Mouse (Mus musculus) forebrain, embryonic 10.5 days (tissue): ENCODE results near the gene Etv6. TPM values are rescaled to one million over a fixed set of nuclear protein-coding genes. Genes with fewer than 3 reads are reported as not detected.

Experiments used
- DNase-seq: peaks from one replicate; pipeline ENCODE4 v3.0.0-alpha.2; 2017; ENCODE audit warnings: low spot score; ENCODE audit errors: extremely low spot score
- H3K27ac ChIP-seq: fragments of 300-500 bp; sonication (generic); 2 replicates; pipeline ENCODE4 v1.5.1; 2016; ENCODE audit warnings: mild to moderate bottlenecking
- H3K27me3 ChIP-seq: fragments of 300-500 bp; sonication (generic); 2 replicates; pipeline ENCODE4 v1.6.1; 2016; ENCODE audit warnings: mild to moderate bottlenecking; ENCODE audit not compliant: poor library complexity, severe bottlenecking
- H3K36me3 ChIP-seq: fragments of 300-500 bp; sonication (generic); replicated peaks from 2 replicates; pipeline ENCODE4 v1.6.1; 2016; ENCODE audit warnings: mild to moderate bottlenecking, moderate library complexity
- H3K4me1 ChIP-seq: fragments of 300-500 bp; sonication (generic); 2 replicates; pipeline ENCODE4 v1.6.1; 2016
- H3K4me3 ChIP-seq: fragments of 300-500 bp; sonication (generic); 2 replicates; pipeline ENCODE4 v1.5.1; 2016; ENCODE audit warnings: mild to moderate bottlenecking, moderate library complexity
- H3K9me3 ChIP-seq: fragments of 300-500 bp; sonication (generic); 2 replicates; pipeline ENCODE4 v1.6.1; 2016; ENCODE audit warnings: mild to moderate bottlenecking, moderate library complexity
- WGBS: fragments of 180-500 bp; shearing (Covaris S2); methylation state at CpG from one replicate; pipeline ENCODE4 v1.1.7; 2016; 5-methylcytosine and 5-hydroxymethylcytosine counted together
- polyA plus RNA-seq: library from polyadenylated mRNA; unstranded; fragments of >200 nt; fragmentation: Nextera tagmentation; extraction: Ambion mirVana; gene quantifications from 2 replicates; pipeline ENCODE4 v1.2.1, GENCODE M21; 2016

Gene Etv6
- polyA plus RNA-seq, 1 experiment from 2014 or later = 16.2 TPM

DNA sequence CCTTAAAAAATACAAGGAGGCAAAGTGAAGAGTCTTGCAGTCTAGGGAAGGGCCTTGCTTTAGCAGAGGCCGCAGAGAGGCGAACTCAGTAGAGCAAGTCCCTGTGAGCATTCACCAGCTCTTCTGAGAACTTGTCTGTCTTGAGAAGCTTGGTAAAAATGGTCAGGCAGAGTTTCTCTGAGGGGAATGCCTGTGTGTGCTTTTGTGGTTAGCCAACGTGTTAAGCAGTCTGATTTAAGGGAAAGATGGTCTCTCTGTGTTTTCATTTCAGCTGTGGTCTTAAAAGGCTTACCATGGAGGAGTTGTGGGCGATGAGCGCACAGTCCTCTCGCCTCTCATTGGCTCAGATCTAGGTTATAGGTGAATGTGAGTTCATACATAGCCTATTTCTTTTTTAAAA, 12.5 kb downstream of the Etv6 start:
- WGBS = 94% methylated on average over 6 of the region's 6 CpGs
- Histone ChIP-seq H3K4me1 (peaks cover 49% of the 10 kb centered on the region), H3K36me3 (peaks cover 50% of the 10 kb centered on the region), H3K27me3 (no peaks in the 10 kb centered on the region), H3K4me3 (no peak overlapping the region), H3K27ac (no peak overlapping the region), H3K9me3 (peaks cover 4% of the 10 kb centered on the region; the same call in 1 of the 2 replicates)
- DNase-seq = no peak

DNA sequence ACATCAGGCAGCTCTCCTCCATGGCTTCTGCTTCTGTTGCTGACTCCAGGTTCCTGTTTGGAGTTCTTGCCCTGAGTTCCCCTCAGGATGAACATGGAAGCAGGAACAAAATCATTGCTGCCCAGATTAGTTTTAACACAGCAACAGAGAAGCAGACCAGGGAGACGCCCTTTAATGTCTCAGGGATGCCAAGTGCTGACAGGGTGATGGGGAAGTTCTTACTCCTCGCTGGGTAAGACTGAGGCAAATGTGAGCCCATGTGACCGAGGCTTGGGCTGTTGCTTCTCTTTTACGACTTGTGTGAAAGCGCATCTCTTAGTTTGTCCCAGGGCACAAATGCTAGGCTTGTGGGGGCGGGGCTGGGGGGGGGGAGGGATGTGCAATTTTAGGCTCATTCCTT, 13.5 kb downstream of the Etv6 start:
- no peak overlapping the region for H3K27ac ChIP-seq
- no peak for DNase-seq
- no peaks in the 10 kb centered on the region for H3K27me3 ChIP-seq
- peaks cover 53% of the 10 kb centered on the region for H3K36me3 ChIP-seq
- peaks cover 39% of the 10 kb centered on the region for H3K4me1 ChIP-seq
- no peak overlapping the region for H3K4me3 ChIP-seq
- peaks cover 4% of the 10 kb centered on the region; the same call in 1 of the 2 replicates for H3K9me3 ChIP-seq
- 91% methylated on average over 6 of the region's 6 CpGs for WGBS

DNA sequence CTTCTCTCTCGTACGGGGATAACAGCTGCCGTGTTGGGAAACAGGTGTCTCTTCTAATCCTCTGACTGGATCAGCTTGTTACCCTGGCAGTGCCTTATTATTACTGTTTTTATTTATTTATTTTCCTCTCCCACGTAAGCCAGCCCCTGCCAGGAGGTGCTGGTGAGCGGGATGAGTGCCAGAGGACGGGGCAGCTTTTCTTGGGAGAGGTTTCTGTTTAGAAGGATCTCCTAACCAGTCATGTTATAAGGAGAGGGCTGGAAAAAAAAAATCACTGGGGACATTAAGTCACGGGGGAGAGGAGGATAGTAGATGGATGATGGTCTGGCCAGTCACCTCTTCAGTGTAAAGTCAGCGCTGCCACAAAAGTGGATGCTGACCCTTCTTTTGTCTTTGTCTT, 15.0 kb downstream of the Etv6 start:
- DNase-seq = no peak
- Histone ChIP-seq H3K9me3 (peaks cover 4% of the 10 kb centered on the region; the same call in 1 of the 2 replicates), H3K27ac (no peak overlapping the region), H3K27me3 (no peaks in the 10 kb centered on the region), H3K4me3 (no peak overlapping the region), H3K4me1 (peaks cover 29% of the 10 kb centered on the region), H3K36me3 (peaks cover 62% of the 10 kb centered on the region)
- WGBS = 92% methylated on average over 8 of the region's 8 CpGs

DNA sequence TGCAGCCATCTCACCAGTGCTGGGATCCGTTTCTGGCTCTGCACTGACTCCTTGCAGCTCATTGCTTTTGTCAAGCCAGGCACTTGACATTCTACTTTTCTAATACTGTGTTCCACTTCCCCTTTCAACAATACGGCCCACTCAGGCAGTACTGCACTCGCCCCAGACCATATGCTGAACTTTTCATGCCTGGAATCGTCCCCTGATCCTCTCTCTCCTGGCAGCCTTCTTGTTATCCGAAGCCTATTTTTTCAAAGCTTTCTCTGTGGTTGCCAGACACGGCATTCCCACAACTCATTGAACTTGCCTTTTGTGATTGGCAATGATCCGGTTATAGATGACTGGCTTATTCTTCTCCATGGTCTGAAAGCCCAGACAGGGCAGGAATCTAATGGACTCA, 16.4 kb downstream of the Etv6 start:
- Histone ChIP-seq H3K4me1 (peaks cover 14% of the 10 kb centered on the region), H3K4me3 (no peak overlapping the region), H3K36me3 (peaks cover 57% of the 10 kb centered on the region), H3K9me3 (peaks cover 4% of the 10 kb centered on the region; the same call in 1 of the 2 replicates), H3K27ac (no peak overlapping the region), H3K27me3 (no peaks in the 10 kb centered on the region)
- no peak for DNase-seq
- 86% methylated on average over 7 of the region's 7 CpGs for WGBS

DNA sequence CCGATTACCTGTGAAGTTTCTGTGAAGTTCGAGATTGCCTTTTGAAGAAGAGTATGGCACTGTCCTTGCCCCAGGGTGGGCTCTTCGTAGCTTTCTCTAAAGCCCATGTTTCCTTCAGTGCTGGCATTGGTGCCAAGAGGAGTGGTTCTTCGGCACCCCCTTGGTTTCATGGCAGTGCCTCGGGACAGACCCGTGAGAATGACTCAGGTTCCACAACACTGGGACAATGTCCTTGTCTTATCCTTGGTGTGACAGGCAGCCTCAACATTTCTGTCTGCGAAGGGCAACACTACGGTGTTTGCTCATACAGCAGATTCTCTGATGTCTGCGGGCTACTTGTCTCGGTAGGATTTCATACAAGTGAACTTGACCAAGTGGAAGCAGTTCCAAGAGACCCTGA, 17.6 kb downstream of the Etv6 start:
- no peak for DNase-seq
- Histone ChIP-seq H3K36me3 (peaks cover 51% of the 10 kb centered on the region), H3K4me3 (no peak overlapping the region), H3K4me1 (peaks cover 17% of the 10 kb centered on the region), H3K27ac (no peak overlapping the region), H3K27me3 (no peaks in the 10 kb centered on the region), H3K9me3 (peaks cover 4% of the 10 kb centered on the region; the same call in 1 of the 2 replicates)
- 95% methylated on average over 10 of the region's 10 CpGs for WGBS

DNA sequence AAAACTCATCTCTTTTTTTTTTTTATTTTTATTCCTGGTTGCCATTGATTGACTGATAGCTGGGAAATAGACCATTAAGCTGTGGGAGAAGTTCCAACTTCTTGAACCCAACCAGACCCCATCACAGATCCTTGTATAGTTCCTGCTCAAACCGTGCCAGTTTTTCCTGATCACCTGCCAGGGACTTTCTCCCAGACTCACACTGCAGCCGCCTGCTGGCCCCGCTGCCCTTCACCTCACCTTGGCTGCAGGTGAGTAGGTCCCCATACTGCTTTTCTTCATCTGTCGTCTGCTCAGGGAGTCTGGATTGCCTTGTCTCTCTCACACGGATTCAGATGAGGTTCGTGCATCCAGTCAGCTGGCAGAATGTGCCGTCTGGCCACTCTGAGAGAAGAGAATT, 18.1 kb downstream of the Etv6 start:
- Histone ChIP-seq H3K4me3 (no peak overlapping the region), H3K27ac (no peak overlapping the region), H3K9me3 (peaks cover 4% of the 10 kb centered on the region; the same call in 1 of the 2 replicates), H3K4me1 (peaks cover 21% of the 10 kb centered on the region), H3K27me3 (no peaks in the 10 kb centered on the region), H3K36me3 (peaks cover 50% of the 10 kb centered on the region)
- WGBS = 87% methylated on average over 7 of the region's 7 CpGs
- DNase-seq = no peak

DNA sequence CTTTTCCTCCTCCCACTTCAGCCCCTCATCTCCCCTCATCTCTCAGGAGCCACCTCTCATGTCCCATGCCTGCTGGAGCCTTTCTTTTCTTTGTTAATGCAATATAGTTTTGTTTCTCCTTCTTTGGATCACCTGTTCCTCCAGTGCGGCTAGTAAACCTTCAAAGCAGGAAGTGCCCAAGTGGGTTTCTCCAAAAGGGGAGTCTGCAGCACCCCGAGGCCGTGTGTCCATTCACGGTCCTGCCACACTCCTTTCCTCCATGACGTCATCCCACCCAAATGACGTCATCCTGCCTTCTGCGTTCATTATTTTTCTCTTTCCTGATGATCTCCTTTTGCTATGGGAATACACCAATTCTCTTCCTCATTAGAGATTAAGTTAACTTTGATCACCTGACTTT, 20.1 kb downstream of the Etv6 start:
- Histone ChIP-seq H3K27me3 (no peaks in the 10 kb centered on the region), H3K9me3 (no peaks in the 10 kb centered on the region), H3K4me3 (no peak overlapping the region), H3K27ac (no peak overlapping the region), H3K36me3 (peaks cover 32% of the 10 kb centered on the region), H3K4me1 (peaks cover 41% of the 10 kb centered on the region)
- WGBS = 86% methylated on average over 7 of the region's 7 CpGs
- DNase-seq = no peak

DNA sequence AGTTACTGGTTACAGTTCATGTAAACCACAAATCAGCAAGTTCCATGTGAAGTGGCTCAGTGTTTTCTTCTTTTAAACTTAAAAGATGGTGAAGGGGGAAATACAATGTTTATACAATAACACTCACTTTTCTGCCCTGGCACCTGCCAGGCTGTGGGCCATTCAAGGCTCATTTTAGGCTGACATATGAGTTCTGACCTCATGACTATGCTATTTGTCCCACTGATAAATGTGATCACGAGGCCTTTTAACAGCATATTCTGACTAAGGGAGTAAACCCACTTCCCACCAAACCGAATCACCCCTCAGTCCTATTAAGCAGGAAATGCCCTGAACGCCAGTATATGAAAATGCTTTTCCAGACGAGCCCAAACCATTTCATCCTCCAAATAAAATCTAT, 23.0 kb downstream of the Etv6 start:
- H3K27me3 ChIP-seq = no peaks in the 10 kb centered on the region
- H3K36me3 ChIP-seq = peaks cover 14% of the 10 kb centered on the region
- no peak for DNase-seq
- H3K4me3 ChIP-seq = no peak overlapping the region
- peaks cover 42% of the 10 kb centered on the region for H3K4me1 ChIP-seq
- 79% methylated on average over 4 of the region's 4 CpGs for WGBS
- peak overlapping the region; percentile 62; the same call in 1 of the 2 replicates for H3K27ac ChIP-seq
- H3K9me3 ChIP-seq = no peaks in the 10 kb centered on the region

DNA sequence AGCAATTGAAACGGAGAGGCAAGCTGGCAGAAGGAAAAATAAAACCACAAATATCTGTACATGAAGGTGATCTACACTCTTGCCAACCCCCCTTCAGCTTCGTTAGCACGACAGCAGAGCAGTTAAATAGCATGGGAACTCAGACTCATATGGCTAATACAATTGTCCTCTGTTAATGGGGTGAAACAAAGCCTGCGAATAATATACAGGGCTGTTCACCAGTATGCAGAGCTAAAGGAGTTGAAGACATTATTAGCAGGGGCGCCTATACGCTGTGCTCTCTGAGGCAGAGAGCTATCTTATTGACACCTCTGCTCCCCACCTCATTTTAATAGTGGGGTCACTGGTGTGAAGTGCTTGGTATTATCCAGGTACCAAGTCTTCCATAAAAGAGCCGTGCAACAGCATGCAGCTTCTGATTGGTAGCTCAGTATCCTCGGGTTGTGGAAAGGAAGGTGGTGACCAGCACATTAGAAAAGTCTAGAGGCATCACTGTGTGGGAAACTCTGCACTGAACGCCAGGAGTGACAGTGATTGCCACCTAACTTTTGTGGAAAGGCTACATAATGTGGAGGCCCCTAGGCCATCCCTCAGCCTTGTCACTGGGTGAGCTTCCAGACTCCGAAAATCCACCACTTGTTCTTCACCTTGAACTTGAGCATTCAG, 23.5 kb downstream of the Etv6 start:
- Histone ChIP-seq H3K27ac (peak overlapping the region; percentile 62), H3K27me3 (no peaks in the 10 kb centered on the region), H3K4me3 (no peak overlapping the region), H3K36me3 (peaks cover 14% of the 10 kb centered on the region), H3K9me3 (no peaks in the 10 kb centered on the region), H3K4me1 (peaks cover 42% of the 10 kb centered on the region)
- no peak for DNase-seq
- 64% methylated on average over 10 of the region's 10 CpGs for WGBS

DNA sequence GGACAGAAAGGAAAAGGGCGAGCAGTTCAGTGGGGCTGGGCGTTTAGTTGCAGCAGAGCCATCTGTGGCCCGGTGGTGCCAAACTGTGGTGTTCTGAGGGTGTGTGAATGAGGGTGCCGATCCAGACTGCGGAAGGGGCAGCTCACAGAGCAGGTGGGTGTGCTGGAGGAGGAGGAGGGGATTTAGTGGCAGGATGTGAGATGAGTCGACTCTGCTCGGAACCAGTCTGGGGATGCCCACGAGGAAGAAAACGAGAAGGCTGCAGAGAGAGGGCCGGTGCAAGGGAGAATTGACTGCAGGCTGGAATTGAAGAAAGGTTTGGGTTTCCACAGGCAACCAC, 24.0 kb downstream of the Etv6 start:
- H3K4me3 ChIP-seq = no peak overlapping the region
- H3K27me3 ChIP-seq = no peaks in the 10 kb centered on the region
- WGBS = 82% methylated on average over 10 of the region's 10 CpGs
- peaks cover 42% of the 10 kb centered on the region for H3K4me1 ChIP-seq
- H3K36me3 ChIP-seq = peaks cover 13% of the 10 kb centered on the region
- DNase-seq = no peak
- no peaks in the 10 kb centered on the region for H3K9me3 ChIP-seq
- H3K27ac ChIP-seq = peak overlapping the region; percentile 62

DNA sequence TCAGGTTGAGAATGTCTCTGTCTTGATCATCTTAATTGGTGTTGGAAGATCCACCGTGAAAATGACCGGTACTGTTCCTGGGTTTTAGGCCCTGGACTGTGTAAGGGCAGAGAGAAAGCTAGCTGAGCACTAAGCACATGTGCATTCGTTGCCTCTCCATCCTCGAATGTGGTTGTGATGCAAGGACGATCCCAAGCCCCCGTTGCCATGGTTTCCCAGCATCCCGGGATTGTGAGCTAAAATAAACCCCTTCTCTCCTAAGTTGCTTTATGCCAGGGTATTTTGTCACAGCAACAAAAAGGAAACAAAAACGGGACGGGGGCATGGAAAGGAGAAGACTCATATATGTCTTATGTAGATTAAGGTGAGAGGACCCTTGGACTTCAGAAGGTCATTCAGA, 24.5 kb downstream of the Etv6 start:
- Histone ChIP-seq H3K4me1 (peaks cover 41% of the 10 kb centered on the region), H3K9me3 (no peaks in the 10 kb centered on the region), H3K4me3 (no peak overlapping the region), H3K27ac (no peak overlapping the region), H3K36me3 (peaks cover 13% of the 10 kb centered on the region), H3K27me3 (no peaks in the 10 kb centered on the region)
- no peak for DNase-seq
- 88% methylated on average over 9 of the region's 9 CpGs for WGBS

DNA sequence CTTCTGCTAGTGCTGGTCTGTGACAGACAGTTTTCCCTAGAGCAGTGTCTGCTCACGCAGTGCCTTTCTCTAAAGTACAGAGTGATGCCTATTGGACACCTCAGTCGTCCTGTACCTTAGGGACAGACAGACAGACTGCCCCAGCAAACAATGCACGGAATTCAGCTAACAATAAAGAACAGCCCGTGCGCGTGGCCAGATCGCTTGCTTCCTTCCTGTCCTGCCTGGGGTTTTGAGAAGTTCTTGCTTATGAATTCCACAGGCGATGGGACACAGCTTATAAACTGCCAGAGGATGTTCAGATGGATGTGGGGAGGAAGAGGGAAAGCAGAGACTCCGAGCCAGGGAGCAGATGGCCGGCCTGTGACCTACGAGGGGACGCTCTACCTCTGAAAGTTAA, 25.3 kb downstream of the Etv6 start:
- peaks cover 37% of the 10 kb centered on the region for H3K4me1 ChIP-seq
- H3K27ac ChIP-seq = no peak overlapping the region
- H3K4me3 ChIP-seq = no peak overlapping the region
- 84% methylated on average over 12 of the region's 12 CpGs for WGBS
- peaks cover 14% of the 10 kb centered on the region for H3K36me3 ChIP-seq
- no peaks in the 10 kb centered on the region for H3K9me3 ChIP-seq
- no peaks in the 10 kb centered on the region for H3K27me3 ChIP-seq
- DNase-seq = no peak

DNA sequence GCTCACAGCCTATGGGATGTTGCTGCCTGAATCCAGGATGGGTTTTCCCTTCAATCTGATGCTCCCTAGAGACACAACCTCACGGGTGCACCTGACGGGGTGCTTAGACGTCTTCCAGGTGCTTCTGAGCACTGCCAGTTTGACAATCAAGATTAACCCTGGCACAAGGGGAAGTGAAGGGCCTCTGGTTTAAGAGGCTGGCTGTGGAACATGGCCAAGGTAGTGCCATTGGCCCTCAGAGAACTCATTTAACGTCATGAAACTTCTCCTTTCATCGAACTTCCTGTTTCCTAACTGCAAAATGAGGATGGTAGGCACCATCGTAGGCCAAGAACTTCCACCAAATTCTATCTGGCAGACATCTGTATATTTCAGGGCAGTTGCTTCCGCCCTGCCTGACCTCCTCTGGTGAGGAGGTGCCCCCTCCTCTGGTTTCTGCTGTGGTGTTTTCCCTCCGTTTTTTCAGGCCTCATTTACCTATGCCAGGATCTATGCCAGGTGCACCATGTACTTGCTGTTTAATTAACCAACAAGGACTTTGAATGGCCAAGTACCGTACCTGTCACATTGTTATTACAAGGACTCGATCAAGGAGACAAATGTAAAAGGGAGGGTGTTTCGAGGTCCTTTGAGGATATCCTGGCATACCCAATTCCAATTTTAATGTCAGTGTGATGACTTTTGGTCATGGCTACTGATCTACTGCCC, 29.7 kb downstream of the Etv6 start:
- Histone ChIP-seq H3K4me1 (peaks cover 11% of the 10 kb centered on the region), H3K27me3 (no peaks in the 10 kb centered on the region), H3K9me3 (no peaks in the 10 kb centered on the region), H3K4me3 (no peak overlapping the region), H3K27ac (no peak overlapping the region), H3K36me3 (peaks cover 52% of the 10 kb centered on the region)
- no peak for DNase-seq
- WGBS = 92% methylated on average over 11 of the region's 11 CpGs
